Mouse (Mus musculus): ENCODE data around the gene Tmem120b.
A peak's percentile ranks its signal among the peaks of the same experiment; 100 is the strongest.

Tmem120b gene

GRCm38 (mm10) chr5:123125638-123126406, 57.6 kb downstream of the Tmem120b start:
- ATAC-seq (ENCODE audit: insufficient number of reproducible peaks, low FRiP score, low TSS enrichment) = no peak

DNA sequence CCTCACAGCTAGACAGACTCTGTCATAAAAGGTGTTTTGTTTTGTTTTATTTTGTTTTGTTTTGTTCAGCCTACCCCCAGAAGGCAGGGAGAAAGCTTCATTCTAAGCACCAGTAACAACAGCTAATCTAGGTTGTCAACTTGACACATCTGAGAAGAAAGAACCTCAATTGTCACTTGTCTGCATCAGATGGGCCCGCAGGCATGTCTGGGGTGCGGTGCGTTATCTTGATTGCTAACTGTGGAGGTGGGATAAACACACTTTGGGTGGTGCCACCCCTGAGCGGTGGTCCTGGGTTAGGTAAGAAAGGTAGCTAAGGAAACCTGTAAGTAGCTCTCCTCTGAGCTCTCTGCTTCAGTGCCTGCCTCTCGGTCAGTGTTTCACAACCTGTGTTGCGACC, 58.8 kb downstream of the Tmem120b start:
- ATAC-seq (ENCODE audit: insufficient number of reproducible peaks, low FRiP score, low TSS enrichment) = no peak

DNA sequence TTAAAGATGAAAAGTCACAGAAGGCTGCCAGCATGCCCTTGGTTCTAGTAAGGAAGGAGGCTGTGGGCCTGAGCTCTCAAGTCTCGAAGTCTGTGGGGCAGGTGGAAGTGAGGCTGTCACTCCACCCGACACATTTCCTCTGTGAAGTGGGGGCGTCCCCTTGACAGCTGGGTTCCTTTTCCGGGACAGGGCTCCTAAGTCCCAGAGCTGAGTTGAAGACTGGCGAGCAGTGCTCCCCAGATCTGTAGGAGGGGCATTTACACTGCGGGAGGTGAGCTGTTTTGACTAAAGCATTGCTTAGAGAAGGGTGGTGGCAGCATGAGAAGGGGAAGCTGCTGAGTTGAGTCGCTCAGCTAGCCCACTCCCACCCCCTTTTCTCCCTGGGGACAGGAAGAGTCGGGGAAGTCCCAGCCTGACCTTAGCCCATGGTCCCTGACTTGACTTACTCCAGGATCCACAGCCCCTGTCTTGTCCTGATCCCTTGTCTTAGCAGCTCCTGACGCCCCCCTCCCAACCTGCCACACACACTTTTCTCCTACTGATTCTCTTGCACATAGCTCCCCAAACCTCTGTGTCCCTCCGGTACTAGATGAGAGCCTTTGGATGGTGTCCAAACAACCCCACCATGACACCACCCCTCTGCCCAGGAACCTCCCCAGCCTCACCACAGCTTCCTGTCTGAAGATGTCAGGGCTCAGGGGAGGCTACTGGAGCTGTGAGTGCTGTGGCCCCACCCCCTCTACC, 60.4 kb downstream of the Tmem120b start:
- ATAC-seq (ENCODE audit: insufficient number of reproducible peaks, low FRiP score, low TSS enrichment) = no peak

GRCm38 (mm10) chr5:123129170-123129757, 61.0 kb downstream of the Tmem120b start:
- ATAC-seq (ENCODE audit: insufficient number of reproducible peaks, low FRiP score, low TSS enrichment) = no peak

- ATAC-seq (ENCODE audit: insufficient number of reproducible peaks, low FRiP score, low TSS enrichment) = no peak
Observed at GRCm38 (mm10) chr5:123130030-123130813, 62.0 kb downstream of the Tmem120b start.

DNA sequence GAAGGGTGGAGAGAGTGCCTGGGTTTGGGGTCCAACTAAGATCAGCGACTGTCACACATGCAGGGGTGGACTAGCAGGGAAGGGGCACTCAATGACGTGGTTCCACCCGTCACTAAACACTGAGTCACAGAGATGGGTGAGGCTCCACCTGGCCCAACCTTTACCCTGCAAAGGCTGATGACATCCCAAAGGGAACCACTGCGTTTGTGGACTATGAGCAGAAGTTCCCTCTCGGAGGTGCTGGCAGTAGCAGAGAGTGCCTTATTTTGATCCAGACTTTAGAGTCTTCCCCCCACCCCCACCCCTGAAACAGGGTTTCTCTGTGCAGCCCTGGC, 62.6 kb downstream of the Tmem120b start:
- no peak for ATAC-seq (ENCODE audit: insufficient number of reproducible peaks, low FRiP score, low TSS enrichment)

GRCm38 (mm10) chr5:123132308-123133071, 64.3 kb downstream of the Tmem120b start, which contains the start of gene Rhof:
TSS of gene Rhof (minus strand) at chr5:123132692.
- peak; percentile 42 for ATAC-seq (ENCODE audit: insufficient number of reproducible peaks, low FRiP score, low TSS enrichment)

GRCm38 (mm10) chr5:123133083-123133783, 65.0 kb downstream of the Tmem120b start:
- no peak; the same call in 1 of the 2 replicates for ATAC-seq (ENCODE audit: insufficient number of reproducible peaks, low FRiP score, low TSS enrichment)

GRCm38 (mm10) chr5:123133784-123134143, 65.5 kb downstream of the Tmem120b start:
- no peak for ATAC-seq (ENCODE audit: insufficient number of reproducible peaks, low FRiP score, low TSS enrichment)

- no peak for ATAC-seq (ENCODE audit: insufficient number of reproducible peaks, low FRiP score, low TSS enrichment)
Observed at GRCm38 (mm10) chr5:123134186-123134874, 66.1 kb downstream of the Tmem120b start.

- ATAC-seq (ENCODE audit: insufficient number of reproducible peaks, low FRiP score, low TSS enrichment) = no peak
Observed at GRCm38 (mm10) chr5:123134875-123135382, 66.7 kb downstream of the Tmem120b start.

- ATAC-seq (ENCODE audit: insufficient number of reproducible peaks, low FRiP score, low TSS enrichment) = no peak
Observed at GRCm38 (mm10) chr5:123135471-123136360, 67.5 kb downstream of the Tmem120b start.

GRCm38 (mm10) chr5:123136361-123137043, 68.3 kb downstream of the Tmem120b start:
- ATAC-seq (ENCODE audit: insufficient number of reproducible peaks, low FRiP score, low TSS enrichment) = no peak

GRCm38 (mm10) chr5:123137044-123137909, 69.1 kb downstream of the Tmem120b start:
- ATAC-seq (ENCODE audit: insufficient number of reproducible peaks, low FRiP score, low TSS enrichment) = no peak

GRCm38 (mm10) chr5:123137910-123138229, 69.7 kb downstream of the Tmem120b start:
- no peak for ATAC-seq (ENCODE audit: insufficient number of reproducible peaks, low FRiP score, low TSS enrichment)

- no peak for ATAC-seq (ENCODE audit: insufficient number of reproducible peaks, low FRiP score, low TSS enrichment)
Observed at GRCm38 (mm10) chr5:123138230-123138911, 70.2 kb downstream of the Tmem120b start.

All from cerebellum, adult (tissue).